Mouse (Mus musculus): ENCODE results near the gene Fes. TPM values are rescaled to one million over a fixed set of nuclear protein-coding genes. Genes with fewer than 3 reads are reported as not detected.

Gene Fes
- total and polyA plus RNA-seq, 3 experiments: 2.7 to 6.6 TPM; not detected in 1

DNA sequence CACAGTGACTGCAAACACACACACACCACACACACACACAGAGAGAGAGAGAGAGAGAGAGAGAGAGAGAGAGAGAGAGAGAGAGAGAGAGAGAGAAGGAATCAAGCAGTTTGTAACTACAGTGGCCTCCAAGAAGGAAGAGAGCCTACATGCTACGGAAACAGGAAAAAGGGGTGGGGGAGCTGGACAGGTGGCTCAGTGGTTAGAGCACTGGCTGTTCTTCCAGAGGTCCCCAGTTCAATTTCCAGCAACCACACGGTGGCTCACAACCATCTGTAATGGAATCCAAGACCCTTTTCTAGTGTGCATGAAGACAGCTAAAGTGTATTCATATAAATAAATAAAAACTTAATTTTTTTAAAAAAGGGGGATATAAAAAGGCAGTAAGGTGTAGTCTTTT is 15.1 kb downstream of the Fes start:
- Histone ChIP-seq H3K9me3 (replicated peaks; ENCODE audit: insufficient read depth, low read length) (no peaks in the 10 kb centered on the region), H3K27me3 (ENCODE audit: control insufficient read depth in 1 of 2, insufficient read depth in 2 of 2, low read length in 2 of 2) (no peaks in the 10 kb centered on the region), H3K36me3 (ENCODE audit: control insufficient read depth in 1 of 2, insufficient read depth in 2 of 2, low read length in 2 of 2) (peaks cover 0 to 34% of the 10 kb centered on the region in 2 experiments; a peak in 2 of 4 replicates), H3K4me1 (ENCODE audit: control insufficient read depth in 1 of 2, insufficient read depth in 2 of 2, low read length in 2 of 2) (peaks cover 8 to 52% of the 10 kb centered on the region in 2 experiments), H3K4me3 (ENCODE audit: control insufficient read depth in 1 of 2, insufficient read depth in 1 of 2, low read depth in 2 of 2, low read length in 2 of 2) (no peak overlapping the region), H3K79me2 (ENCODE audit: control insufficient read depth, insufficient read depth, low read length, poor library complexity) (peaks cover 3% of the 10 kb centered on the region; the same call in 1 of the 2 replicates), H3K27ac (ENCODE audit: control insufficient read depth, low read depth, low read length) (peak overlapping the region; percentile 92), H3K9ac (ENCODE audit: control insufficient read depth, low read depth, low read length, poor library complexity, severe bottlenecking) (no peak overlapping the region)
- TF ChIP-seq JUND (IDR thresholded peaks at IDR 0.05; ENCODE audit: low read depth, low read length) (0 out of 2 replicates have a peak, but pooled peaks have one; percentile 51), UBTF (IDR thresholded peaks at IDR 0.05; ENCODE audit: borderline replicate concordance, insufficient read depth, low read depth, low read length) (no peak)
- no peak for DNase-seq (ENCODE audit: low read depth, low spot score)

DNA sequence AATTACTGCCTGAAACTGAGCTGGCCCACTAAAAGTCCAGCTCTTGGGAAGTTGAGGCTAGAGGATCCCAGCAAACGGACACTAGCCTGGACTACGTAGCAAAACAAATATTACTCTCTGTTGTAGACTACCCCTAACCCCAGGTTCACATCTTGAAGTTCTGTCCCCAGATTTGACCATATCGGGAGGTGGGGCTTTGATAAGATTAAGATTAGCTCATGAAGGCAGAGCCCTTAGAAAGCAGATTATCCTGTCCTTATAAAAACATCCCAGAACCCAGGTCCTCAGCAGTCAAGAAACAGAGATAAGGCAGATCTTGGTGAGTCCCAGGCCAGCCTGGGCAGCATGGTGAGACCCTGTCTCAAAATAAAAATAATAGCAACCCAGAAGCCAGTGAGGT is 15.6 kb downstream of the Fes start:
- no peak overlapping the region for H3K4me3 ChIP-seq (ENCODE audit: control insufficient read depth in 1 of 2, insufficient read depth in 1 of 2, low read depth in 2 of 2, low read length in 2 of 2)
- H3K4me1 ChIP-seq (ENCODE audit: control insufficient read depth in 1 of 2, insufficient read depth in 2 of 2, low read length in 2 of 2): peaks cover 8 to 52% of the 10 kb centered on the region in 2 experiments
- DNase-seq (ENCODE audit: low read depth, low spot score): peak; percentile 28
- H3K27me3 ChIP-seq (ENCODE audit: control insufficient read depth in 1 of 2, insufficient read depth in 2 of 2, low read length in 2 of 2): no peaks in the 10 kb centered on the region
- peaks cover 3% of the 10 kb centered on the region; the same call in 1 of the 2 replicates for H3K79me2 ChIP-seq (ENCODE audit: control insufficient read depth, insufficient read depth, low read length, poor library complexity)
- H3K9ac ChIP-seq (ENCODE audit: control insufficient read depth, low read depth, low read length, poor library complexity, severe bottlenecking): peak overlapping the region; percentile 88; the same call in 1 of the 2 replicates
- peaks cover 0 to 34% of the 10 kb centered on the region in 2 experiments; a peak in 2 of 4 replicates for H3K36me3 ChIP-seq (ENCODE audit: control insufficient read depth in 1 of 2, insufficient read depth in 2 of 2, low read length in 2 of 2)
- H3K27ac ChIP-seq (ENCODE audit: control insufficient read depth, low read depth, low read length): peak overlapping the region; percentile 13; the same call in 1 of the 2 replicates
- H3K9me3 ChIP-seq (replicated peaks; ENCODE audit: insufficient read depth, low read length): no peaks in the 10 kb centered on the region
- TF ChIP-seq GATA1 (IDR thresholded peaks at IDR 0.05; ENCODE audit: low read depth, low read length): peak; percentile 78
- no peak for TF ChIP-seq BHLHE40 (IDR thresholded peaks at IDR 0.05; ENCODE audit: borderline replicate concordance, low read depth, low read length)
- 0 out of 4 replicates have a peak, but pooled peaks of 1 of the 2 experiments have one; percentile 9 for TF ChIP-seq EP300 (IDR thresholded peaks at IDR 0.05; ENCODE audit: low read depth in 1 of 2, low read length in 2 of 2)
- no peak for TF ChIP-seq ELF1 (IDR thresholded peaks at IDR 0.05; ENCODE audit: low read depth, low read length)
- no peak for TF ChIP-seq USF1 (IDR thresholded peaks at IDR 0.05; ENCODE audit: low read depth, low read length)

DNA sequence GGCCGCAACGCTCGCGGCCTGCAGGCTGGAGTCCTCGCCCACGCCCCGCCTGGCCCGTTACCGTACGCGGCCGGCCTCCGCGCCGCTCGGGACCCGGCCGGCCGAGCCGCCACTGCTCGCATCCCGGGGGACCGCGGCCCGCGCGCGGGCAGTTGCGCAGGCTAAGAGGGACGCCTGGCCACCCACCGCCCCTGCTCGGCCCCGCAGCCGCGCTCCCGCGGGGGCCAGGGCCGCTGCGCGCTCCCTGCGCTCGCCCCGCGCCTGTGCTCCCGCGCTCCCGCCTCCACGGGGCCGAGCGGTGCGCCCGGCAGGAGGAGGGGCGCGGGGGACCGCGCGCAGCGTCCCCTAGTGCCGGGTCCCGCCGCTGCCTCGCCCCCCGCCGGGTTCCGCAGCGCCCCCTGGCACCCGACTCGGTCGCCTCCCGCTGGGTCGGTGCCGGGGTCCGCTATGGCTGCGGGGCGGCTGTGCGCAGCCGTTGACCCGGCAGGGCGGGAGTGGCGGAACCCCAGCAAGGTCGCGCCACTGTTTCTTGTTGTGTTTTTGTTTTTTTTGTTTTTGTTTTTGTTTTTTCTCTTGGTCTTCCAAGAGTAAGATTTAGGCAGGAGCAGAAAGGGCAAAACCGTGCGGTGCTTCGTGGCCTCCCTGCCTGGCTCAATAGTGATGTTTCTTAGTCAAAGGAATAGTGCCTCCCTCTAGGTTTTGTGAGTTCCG is 16.6 kb downstream of the Fes start, which contains the start of gene Man2a2:
Gene Man2a2 (minus strand): TSS at position 335 of the 711 bp plus-strand sequence.
- H3K36me3 ChIP-seq (ENCODE audit: control insufficient read depth in 1 of 2, insufficient read depth in 2 of 2, low read length in 2 of 2): peaks cover 0 to 34% of the 10 kb centered on the region in 2 experiments; a peak in 2 of 4 replicates
- H3K27me3 ChIP-seq (ENCODE audit: control insufficient read depth in 1 of 2, insufficient read depth in 2 of 2, low read length in 2 of 2): no peaks in the 10 kb centered on the region
- no peaks in the 10 kb centered on the region for H3K9me3 ChIP-seq (replicated peaks; ENCODE audit: insufficient read depth, low read length)
- DNase-seq (ENCODE audit: low read depth, low spot score): peak; percentile 69
- H3K27ac ChIP-seq (ENCODE audit: control insufficient read depth, low read depth, low read length): peak within 1 kb of the TSS; percentile 70
- peak within 1 kb of the TSS; percentile 80 to 85 for H3K4me3 ChIP-seq (ENCODE audit: control insufficient read depth in 1 of 2, insufficient read depth in 1 of 2, low read depth in 2 of 2, low read length in 2 of 2)
- H3K4me1 ChIP-seq (ENCODE audit: control insufficient read depth in 1 of 2, insufficient read depth in 2 of 2, low read length in 2 of 2): peaks cover 8 to 52% of the 10 kb centered on the region in 2 experiments
- H3K9ac ChIP-seq (ENCODE audit: control insufficient read depth, low read depth, low read length, poor library complexity, severe bottlenecking): peak within 1 kb of the TSS; percentile 88
- H3K79me2 ChIP-seq (ENCODE audit: control insufficient read depth, insufficient read depth, low read length, poor library complexity): peaks cover 3% of the 10 kb centered on the region; the same call in 1 of the 2 replicates
- TF ChIP-seq E2F4 (IDR thresholded peaks at IDR 0.05; ENCODE audit: borderline replicate concordance, low read depth, low read length) (no peak), ZC3H11A (IDR thresholded peaks at IDR 0.05; ENCODE audit: low read depth, low read length) (no peak), POLR2AphosphoS5 (IDR thresholded peaks at IDR 0.05; ENCODE audit: borderline replicate concordance, low read depth, low read length) (no peak), JUND (IDR thresholded peaks at IDR 0.05; ENCODE audit: low read depth, low read length) (no peak), EP300 (IDR thresholded peaks at IDR 0.05; ENCODE audit: low read depth in 1 of 2, low read length in 2 of 2) (no peak), CHD1 (IDR thresholded peaks at IDR 0.05; ENCODE audit: low read depth, low read length) (no peak), MAX (IDR thresholded peaks at IDR 0.05; ENCODE audit: low read length) (no peak), ZNF384 (IDR thresholded peaks at IDR 0.05; ENCODE audit: low read depth, low read length) (no peak), SMC3 (IDR thresholded peaks at IDR 0.05; ENCODE audit: low read depth, low read length) (peak; percentile 36), ZKSCAN1 (IDR thresholded peaks at IDR 0.05; ENCODE audit: low read depth, low read length) (no peak), TAL1 (IDR thresholded peaks at IDR 0.05; ENCODE audit: low read length) (no peak), ELF1 (IDR thresholded peaks at IDR 0.05; ENCODE audit: low read depth, low read length) (no peak; the same call in 1 of the 2 replicates), NRF1 (IDR thresholded peaks at IDR 0.05; ENCODE audit: insufficient read depth, low read depth, low read length, poor library complexity, severe bottlenecking) (peak; percentile 49), UBTF (IDR thresholded peaks at IDR 0.05; ENCODE audit: borderline replicate concordance, insufficient read depth, low read depth, low read length) (0 out of 2 replicates have a peak, but pooled peaks have one; percentile 67), POLR2A (IDR thresholded peaks at IDR 0.05; ENCODE audit: control insufficient read depth in 1 of 2, insufficient read depth in 1 of 2, low read depth in 1 of 2, low read length in 2 of 2, poor library complexity in 1 of 2) (peak in 1 of 2 experiments; percentile 26; a peak in 1 of 4 replicates), TCF12 (IDR thresholded peaks at IDR 0.05; ENCODE audit: low read depth, low read length) (peak; percentile 52; the same call in 1 of the 2 replicates), CHD2 (IDR thresholded peaks at IDR 0.05; ENCODE audit: low read length) (no peak), GATA1 (IDR thresholded peaks at IDR 0.05; ENCODE audit: low read depth, low read length) (no peak), MAZ (IDR thresholded peaks at IDR 0.05; ENCODE audit: low read depth, low read length) (peak; percentile 66; the same call in 1 of the 2 replicates), SIN3A (IDR thresholded peaks at IDR 0.05; ENCODE audit: low read length) (no peak; the same call in none of the 2 replicates), USF1 (IDR thresholded peaks at IDR 0.05; ENCODE audit: low read depth, low read length) (no peak)

Data from MEL (cell line).